Mouse (Mus musculus) hindbrain, embryonic 16.5 days (tissue): ENCODE data around the gene Pyy. TPM values are rescaled to one million over a fixed set of nuclear protein-coding genes. Genes with fewer than 3 reads are reported as not detected.
A peak's percentile ranks its signal among the peaks of the same experiment; 100 is the strongest.

Experiments used
- ATAC-seq: fragments of 200-750 bp; cut with Nextera tagmentation; 2 replicates; pipeline ENCODE4 v1.8.0; 2017; ENCODE audit warnings: moderate TSS enrichment, moderate library complexity
- H3K27ac ChIP-seq: fragments of 300-500 bp; sonication (generic); 2 replicates; pipeline ENCODE4 v1.5.1; 2014; ENCODE audit warnings: low read depth, mild to moderate bottlenecking, control low read depth, low read length, moderate library complexity
- H3K27me3 ChIP-seq: fragments of 300-500 bp; sonication (generic); replicated peaks from 2 replicates; pipeline ENCODE4 v1.6.1; 2014; ENCODE audit warnings: low read length; ENCODE audit not compliant: control insufficient read depth, insufficient read depth
- H3K36me3 ChIP-seq: fragments of 300-500 bp; sonication (generic); 2 replicates; pipeline ENCODE4 v1.6.1; 2014; ENCODE audit warnings: mild to moderate bottlenecking, low read length, moderate library complexity, mixed read lengths; ENCODE audit not compliant: control insufficient read depth, insufficient read depth
- H3K4me1 ChIP-seq: fragments of 300-500 bp; sonication (generic); 2 replicates; pipeline ENCODE4 v1.6.1; 2014; ENCODE audit warnings: low read depth, low read length; ENCODE audit not compliant: control insufficient read depth, insufficient read depth
- H3K4me2 ChIP-seq: fragments of 300-500 bp; sonication (generic); 2 replicates; pipeline ENCODE4 v1.6.1; 2014; ENCODE audit warnings: mild to moderate bottlenecking, low read length, control low read depth, moderate library complexity
- H3K4me3 ChIP-seq: fragments of 300-500 bp; sonication (generic); 2 replicates; pipeline ENCODE4 v1.5.1; 2014; ENCODE audit warnings: mild to moderate bottlenecking, low read length, control low read depth, moderate library complexity
- H3K9ac ChIP-seq: fragments of 300-500 bp; sonication (generic); 2 replicates; pipeline ENCODE4 v1.6.1; 2014; ENCODE audit warnings: low read depth, mild to moderate bottlenecking, control low read depth, low read length, moderate library complexity
- H3K9me3 ChIP-seq: fragments of 300-500 bp; sonication (generic); 2 replicates; pipeline ENCODE4 v1.6.1; 2014; ENCODE audit warnings: mild to moderate bottlenecking, low read length, moderate library complexity; ENCODE audit not compliant: control insufficient read depth
- WGBS: fragments of 180-500 bp; shearing (Covaris S2); extraction: QIAGEN DNeasy Blood & Tissue Kit; methylation state at CpG from one replicate; pipeline ENCODE4 v1.1.7; 2014; 5-methylcytosine and 5-hydroxymethylcytosine counted together
- polyA plus RNA-seq: library from polyadenylated mRNA; unstranded; fragments of >200 nt; fragmentation: Nextera tagmentation; extraction: Ambion mirVana; gene quantifications from 2 replicates; pipeline ENCODE4 v1.2.1, GENCODE M21; 2015

Gene Pyy
- 3.4 and 3.7 TPM in 2 replicates for polyA plus RNA-seq

GRCm38 (mm10) chr11:102107732-102108131 is at the start of gene Pyy:
Gene Pyy (minus strand): TSS chr11:102107832.
- Histone ChIP-seq H3K27ac (no peak within 1 kb of the TSS), H3K4me1 (peaks cover 3% of the 10 kb centered on the region), H3K4me3 (no peak within 1 kb of the TSS), H3K4me2 (peak within 1 kb of the TSS; percentile 12; the same call in 1 of the 2 replicates), H3K9me3 (no peaks in the 10 kb centered on the region), H3K9ac (no peak within 1 kb of the TSS), H3K36me3 (no peaks in the 10 kb centered on the region), H3K27me3 (peaks cover 49% of the 10 kb centered on the region)
- 12% methylated on average over 9 of the region's 9 CpGs for WGBS
- ATAC-seq, result no peak

- WGBS, result 6% methylated on average over 1 of the region's 1 CpGs
Measured at GRCm38 (mm10) chr11:102156786-102157089, 49.1 kb upstream of the Pyy start.

DNA sequence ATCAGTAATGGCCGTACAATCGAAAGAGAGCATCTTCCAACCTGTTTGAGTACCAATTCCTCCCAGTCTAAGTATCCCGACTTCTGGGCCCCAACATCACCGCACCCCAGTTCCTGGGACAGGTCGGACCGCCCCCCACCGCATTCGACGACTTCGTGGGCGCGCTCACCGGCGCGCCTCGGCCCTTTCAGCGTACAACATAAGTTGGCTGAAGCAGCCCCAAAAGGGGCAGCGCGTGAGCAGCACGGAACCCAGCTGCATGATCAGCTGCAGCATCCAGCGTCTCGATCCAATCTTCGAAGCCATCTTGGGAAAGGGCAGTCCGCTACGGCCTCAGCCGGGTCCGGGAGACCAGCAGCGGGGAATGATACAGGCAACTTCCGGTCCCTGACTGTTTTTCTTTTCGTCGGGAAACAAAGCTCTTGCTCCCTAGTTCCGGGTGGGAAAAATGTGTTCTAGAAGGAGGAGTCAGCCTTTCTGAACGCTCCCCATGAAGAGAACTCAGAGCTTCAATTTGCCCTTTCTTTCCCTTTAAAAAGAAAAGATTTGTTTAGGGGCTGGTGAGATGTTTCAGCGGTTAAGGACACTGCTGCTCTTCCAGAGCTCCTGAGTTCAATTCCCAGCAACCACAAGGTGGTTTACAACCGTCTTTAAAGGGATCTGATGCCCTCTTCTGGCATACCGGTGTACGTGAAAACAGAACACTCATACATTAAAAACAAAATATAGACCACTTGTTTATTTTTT is 48.6 kb upstream of the Pyy start, which contains the start of gene Tmem101:
TSS of gene Tmem101 (minus strand) at position 366 of the 747 bp plus-strand sequence.
- Histone ChIP-seq H3K4me2 (peak within 1 kb of the TSS; percentile 95), H3K9ac (peak within 1 kb of the TSS; percentile 79), H3K4me1 (peaks cover 11% of the 10 kb centered on the region), H3K36me3 (peaks cover 5% of the 10 kb centered on the region; the same call in 1 of the 2 replicates), H3K27me3 (no peaks in the 10 kb centered on the region), H3K4me3 (peak within 1 kb of the TSS; percentile 62), H3K9me3 (no peaks in the 10 kb centered on the region), H3K27ac (peak within 1 kb of the TSS; percentile 68)
- peak; percentile 91 for ATAC-seq
- WGBS, result under 1% methylated on average over 37 of the region's 37 CpGs

More at GRCm38 (mm10) chr11:102156786-102157089, 49.1 kb upstream of the Pyy start:
- no peak for ATAC-seq
- H3K4me3 ChIP-seq, result no peak overlapping the region; the same call in 1 of the 2 replicates
- peaks cover 8% of the 10 kb centered on the region; the same call in 1 of the 2 replicates for H3K36me3 ChIP-seq
- H3K27ac ChIP-seq, result no peak overlapping the region
- H3K27me3 ChIP-seq, result no peaks in the 10 kb centered on the region
- H3K9me3 ChIP-seq, result no peaks in the 10 kb centered on the region
- peak overlapping the region; percentile 95; the same call in 1 of the 2 replicates for H3K4me2 ChIP-seq
- H3K9ac ChIP-seq, result no peak overlapping the region
- peaks cover 11% of the 10 kb centered on the region for H3K4me1 ChIP-seq

GRCm38 (mm10) chr11:102147213-102147989 is 39.8 kb upstream of the Pyy start:
- 13% methylated on average over 34 of the region's 34 CpGs for WGBS
- H3K4me3 ChIP-seq, result no peak overlapping the region
- H3K4me2 ChIP-seq, result peak overlapping the region; percentile 5; the same call in 1 of the 2 replicates
- no peak overlapping the region for H3K9ac ChIP-seq
- no peak for ATAC-seq
- no peaks in the 10 kb centered on the region for H3K9me3 ChIP-seq
- peaks cover 56% of the 10 kb centered on the region for H3K27me3 ChIP-seq
- H3K27ac ChIP-seq, result no peak overlapping the region
- H3K36me3 ChIP-seq, result no peaks in the 10 kb centered on the region
- H3K4me1 ChIP-seq, result peaks cover 8% of the 10 kb centered on the region

DNA sequence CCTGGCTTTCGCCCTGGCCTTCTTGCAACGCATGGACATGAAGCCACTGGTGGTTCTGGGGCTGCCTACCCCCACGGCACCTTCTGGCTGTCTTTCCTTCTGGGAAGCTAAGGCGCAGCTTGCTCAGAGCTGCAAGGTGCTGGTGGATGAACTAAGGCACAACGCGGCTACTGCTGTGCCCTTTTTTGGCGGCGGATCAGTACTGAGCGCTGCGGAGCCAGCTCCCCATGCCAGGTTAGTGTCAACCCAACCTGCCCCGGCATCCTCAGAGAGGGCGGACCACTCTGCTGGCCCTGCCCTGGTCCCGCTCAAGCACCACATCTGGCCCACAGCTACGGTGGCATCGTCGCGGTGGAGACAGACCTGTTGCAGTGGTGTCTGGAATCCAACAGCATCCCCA is 38.9 kb upstream of the Pyy start:
- peaks cover 8% of the 10 kb centered on the region for H3K4me1 ChIP-seq
- H3K4me3 ChIP-seq, result no peak overlapping the region
- no peak overlapping the region for H3K4me2 ChIP-seq
- no peaks in the 10 kb centered on the region for H3K9me3 ChIP-seq
- no peak overlapping the region for H3K27ac ChIP-seq
- no peaks in the 10 kb centered on the region for H3K36me3 ChIP-seq
- WGBS, result 15% methylated on average over 17 of the region's 17 CpGs
- H3K27me3 ChIP-seq, result peaks cover 56% of the 10 kb centered on the region
- no peak for ATAC-seq
- H3K9ac ChIP-seq, result no peak overlapping the region

DNA sequence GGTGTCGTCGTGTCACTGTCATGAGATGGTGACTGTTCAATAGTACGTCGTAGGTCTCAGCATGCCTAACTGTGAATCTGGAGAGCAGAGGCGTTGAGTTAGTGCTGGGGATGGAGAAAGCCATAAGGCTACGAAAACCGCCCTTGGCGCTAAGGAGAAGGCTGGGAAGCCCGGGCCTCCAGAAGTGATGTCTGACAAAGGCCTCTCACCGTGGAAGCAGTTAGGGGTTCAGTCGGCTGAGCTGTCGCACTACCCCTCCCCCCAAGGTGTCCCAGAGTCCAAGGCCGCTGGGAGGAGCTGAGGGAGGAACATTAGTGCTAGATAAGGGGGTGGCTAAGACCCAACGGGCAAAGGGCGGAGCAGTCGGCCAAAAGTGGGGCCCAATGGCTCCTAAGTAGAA is 38.4 kb upstream of the Pyy start:
- H3K4me3 ChIP-seq, result peak overlapping the region; percentile 15; the same call in 1 of the 2 replicates
- H3K36me3 ChIP-seq, result no peaks in the 10 kb centered on the region
- H3K4me1 ChIP-seq, result peaks cover 8% of the 10 kb centered on the region
- no peaks in the 10 kb centered on the region for H3K9me3 ChIP-seq
- 7% methylated on average over 16 of the region's 16 CpGs for WGBS
- H3K27ac ChIP-seq, result no peak overlapping the region
- H3K27me3 ChIP-seq, result peaks cover 56% of the 10 kb centered on the region
- H3K4me2 ChIP-seq, result no peak overlapping the region
- H3K9ac ChIP-seq, result no peak overlapping the region
- no peak for ATAC-seq

- WGBS, result 1% methylated on average over 50 of the region's 50 CpGs
- H3K4me3 ChIP-seq, result peak within 1 kb of the TSS; percentile 15; the same call in 1 of the 2 replicates
- H3K27ac ChIP-seq, result no peak within 1 kb of the TSS
- peak within 1 kb of the TSS; percentile 31 for H3K4me2 ChIP-seq
- H3K9ac ChIP-seq, result no peak within 1 kb of the TSS
- H3K9me3 ChIP-seq, result no peaks in the 10 kb centered on the region
- peaks cover 56% of the 10 kb centered on the region for H3K27me3 ChIP-seq
- peaks cover 8% of the 10 kb centered on the region for H3K4me1 ChIP-seq
- ATAC-seq, result no peak
- H3K36me3 ChIP-seq, result no peaks in the 10 kb centered on the region
Measured at GRCm38 (mm10) chr11:102145471-102146001, 37.9 kb upstream of the Pyy start, which contains the start of gene Nags. Gene Nags (plus strand): TSS chr11:102145513.

DNA sequence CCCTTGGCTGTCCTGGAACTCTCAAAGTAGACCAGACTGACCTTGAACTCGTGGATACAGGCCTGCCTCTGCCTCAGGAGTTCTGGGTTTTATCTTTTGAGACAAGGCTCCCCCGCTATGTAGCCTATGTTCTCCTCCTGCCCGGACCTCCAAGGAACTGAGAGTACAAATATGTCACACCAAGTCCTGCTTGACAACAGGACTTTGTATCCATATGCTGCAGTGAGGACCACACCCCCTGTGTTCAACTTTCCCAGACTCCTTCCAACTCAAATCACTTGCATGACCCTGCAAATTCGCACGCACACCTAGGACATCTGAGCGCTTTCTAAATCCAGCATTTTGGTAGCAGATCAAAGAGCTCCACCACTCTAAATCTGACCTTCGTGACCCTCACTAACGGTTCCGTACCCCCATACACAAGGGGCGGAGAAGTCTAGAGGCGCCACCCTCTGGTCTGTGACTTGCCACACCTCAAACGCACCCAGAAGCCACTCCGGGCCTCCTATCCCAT is 37.4 kb upstream of the Pyy start:
- no peaks in the 10 kb centered on the region for H3K36me3 ChIP-seq
- no peaks in the 10 kb centered on the region for H3K9me3 ChIP-seq
- ATAC-seq, result no peak
- H3K27me3 ChIP-seq, result peaks cover 56% of the 10 kb centered on the region
- WGBS, result 25% methylated on average over 13 of the region's 13 CpGs
- no peak overlapping the region for H3K9ac ChIP-seq
- peaks cover 8% of the 10 kb centered on the region for H3K4me1 ChIP-seq
- H3K27ac ChIP-seq, result no peak overlapping the region
- H3K4me2 ChIP-seq, result peak overlapping the region; percentile 31
- no peak overlapping the region for H3K4me3 ChIP-seq
